Mouse (Mus musculus) liver, embryonic 18 days (tissue): ENCODE results near the gene Olfr859. TPM values are rescaled to one million over a fixed set of nuclear protein-coding genes. Genes with fewer than 3 reads are reported as not detected.

Experiments used
- polyA plus RNA-seq: library from polyadenylated mRNA; depleted of rRNA; stranded (reverse); fragments of >200 nt; gene quantifications from 2 replicates; pipeline ENCODE4 v1.2.3, GENCODE M21; 2012; rRNA removed

Gene Olfr859
- polyA plus RNA-seq: not detected in 2 replicates

DNA sequence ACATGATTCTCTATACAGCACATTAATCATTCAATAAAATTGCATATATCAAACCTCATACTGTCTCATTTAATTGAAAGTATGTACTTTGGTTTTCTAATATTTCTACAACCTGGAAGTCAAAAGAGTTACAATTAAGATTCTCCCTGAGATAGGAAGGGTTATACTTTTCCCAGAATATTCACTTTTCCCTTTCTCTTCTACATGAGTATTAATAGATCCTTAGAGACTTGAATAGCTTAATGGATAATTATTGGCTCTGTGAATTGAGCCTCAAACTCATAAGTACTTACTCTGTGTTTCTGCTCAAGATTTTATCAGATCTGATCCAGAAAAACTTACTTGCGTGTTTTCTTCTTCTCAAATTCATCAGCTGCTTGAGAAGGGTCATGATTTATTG is at the start of gene Olfr859:
TSS of gene Olfr859 (plus strand) at position 301 of the 400 bp plus-strand sequence.

DNA sequence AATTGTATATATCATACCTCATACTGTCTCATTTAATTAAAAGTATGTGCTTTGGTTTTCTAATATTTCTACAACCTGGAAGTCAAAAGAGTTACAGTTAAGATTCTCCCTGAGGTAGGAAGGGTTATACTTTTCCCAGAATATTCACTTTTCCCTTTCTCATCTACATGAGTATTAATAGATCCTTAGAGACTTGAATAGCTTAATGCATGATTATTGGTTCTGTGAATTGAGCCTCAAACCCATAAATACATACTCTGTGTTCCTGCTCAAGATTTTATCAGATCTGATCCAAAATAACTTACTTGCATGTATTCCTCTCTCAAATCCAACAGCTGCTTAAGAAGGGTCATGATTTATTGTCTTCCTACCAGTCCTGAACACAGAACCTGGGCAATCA is 24.7 kb upstream of the Olfr859 start, which contains the start of gene Olfr58:
TSS of gene Olfr58 (plus strand) at position 301 of the 400 bp plus-strand sequence.

DNA sequence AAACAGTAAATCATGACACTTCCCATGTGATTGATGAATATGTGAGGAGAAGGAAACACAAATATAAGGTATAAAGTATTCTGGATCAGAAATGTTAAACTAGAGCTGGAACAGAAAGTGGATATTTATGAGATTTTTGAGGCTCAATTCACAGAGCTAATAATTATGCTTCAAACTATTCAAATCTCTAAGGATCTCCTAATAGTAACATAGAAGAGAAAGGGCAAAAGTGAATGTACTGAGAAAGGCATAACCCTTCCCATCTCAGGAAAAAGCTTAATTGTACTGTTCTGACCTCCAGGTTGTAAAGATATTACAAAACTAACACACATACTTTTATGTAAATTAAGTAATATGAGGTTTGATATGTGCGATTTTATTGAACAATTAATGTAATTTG is 44.9 kb downstream of the Olfr859 start, which contains the start of gene Olfr860:
TSS of gene Olfr860 (minus strand) at position 101 of the 400 bp plus-strand sequence.

Other genes with a start within 250 kb of the Olfr859 start
- not detected in 2 replicates for gene Olfr854, start 237.5 kb upstream of the Olfr859 start, polyA plus RNA-seq
- gene Olfr855, start 222.3 kb upstream of the Olfr859 start, polyA plus RNA-seq: not detected in 2 replicates
- gene Zfp317, start 182.8 kb upstream of the Olfr859 start, polyA plus RNA-seq: 4.2 and 4.3 TPM in 2 replicates
- not detected in 2 replicates for gene Olfr857, start 95.5 kb upstream of the Olfr859 start, polyA plus RNA-seq
- gene Olfr58, start 24.6 kb upstream of the Olfr859 start, polyA plus RNA-seq: not detected in 2 replicates
- gene Olfr860, start 44.8 kb downstream of the Olfr859 start, polyA plus RNA-seq: not detected in 2 replicates
- gene Olfr862, start 83.1 kb downstream of the Olfr859 start, polyA plus RNA-seq: not detected in 2 replicates
- not detected in 2 replicates for gene Olfr77, start 112.0 kb downstream of the Olfr859 start, polyA plus RNA-seq
- gene Olfr866, start 223.1 kb downstream of the Olfr859 start, polyA plus RNA-seq: not detected in 2 replicates